Mouse (Mus musculus): ENCODE measurements around the gene Rorb. TPM values are rescaled to one million over a fixed set of nuclear protein-coding genes. Genes with fewer than 3 reads are reported as not detected.

Gene Rorb
- total and polyA plus RNA-seq, 3 experiments: not detected

DNA sequence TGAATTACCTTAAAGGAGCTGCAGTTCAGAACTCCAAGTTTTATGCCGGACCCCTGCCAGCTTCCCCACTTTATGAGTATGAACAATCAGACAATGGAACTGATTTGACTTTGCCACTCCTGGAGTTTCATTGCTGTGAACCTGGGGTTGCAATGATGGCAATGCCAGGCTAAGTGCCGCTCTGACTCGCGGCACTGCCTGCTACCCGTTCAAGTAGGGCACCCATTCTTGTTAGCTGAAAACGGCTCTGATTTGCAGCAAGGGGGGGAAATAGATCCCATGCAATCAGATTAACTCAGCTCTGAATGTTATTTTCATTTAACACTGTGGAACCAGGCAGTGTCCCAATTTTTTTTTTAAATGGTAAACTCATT, 208.3 kb downstream of the Rorb start:
- TF ChIP-seq CHD2 (IDR thresholded peaks at IDR 0.05; ENCODE audit: low read length) (no peak), TCF12 (IDR thresholded peaks at IDR 0.05; ENCODE audit: low read depth, low read length) (no peak), UBTF (IDR thresholded peaks at IDR 0.05; ENCODE audit: low read depth, low read length) (no peak), CTCF (conservative IDR thresholded peaks at IDR 0.05 in 1 of 2, IDR thresholded peaks at IDR 0.05 in 1 of 2; ENCODE audit: low read depth in 2 of 2, low read length in 2 of 2) (no peak), POLR2AphosphoS2 (IDR thresholded peaks at IDR 0.05; ENCODE audit: low read depth, low read length) (no peak), MAX (IDR thresholded peaks at IDR 0.05; ENCODE audit: low read length) (no peak), MYC (IDR thresholded peaks at IDR 0.05; ENCODE audit: low read depth, low read length) (no peak), USF1 (IDR thresholded peaks at IDR 0.05; ENCODE audit: low read depth, low read length) (no peak), BHLHE40 (IDR thresholded peaks at IDR 0.05; ENCODE audit: low read depth, low read length) (no peak), SIN3A (IDR thresholded peaks at IDR 0.05; ENCODE audit: low read length) (no peak), ZNF384 (IDR thresholded peaks at IDR 0.05; ENCODE audit: low read depth, low read length) (no peak), ZC3H11A (IDR thresholded peaks at IDR 0.05; ENCODE audit: low read depth, low read length) (no peak), SMC3 (IDR thresholded peaks at IDR 0.05; ENCODE audit: low read depth, low read length) (no peak), PAX5 (IDR thresholded peaks at IDR 0.05; ENCODE audit: low read length) (no peak), ZKSCAN1 (IDR thresholded peaks at IDR 0.05; ENCODE audit: borderline replicate concordance, low read depth, low read length) (no peak), MAFK (IDR thresholded peaks at IDR 0.05; ENCODE audit: insufficient replicate concordance, low read length) (no peak), MXI1 (IDR thresholded peaks at IDR 0.05; ENCODE audit: low read depth, low read length) (no peak), NRF1 (IDR thresholded peaks at IDR 0.05; ENCODE audit: low read depth, low read length) (no peak), KAT2A (IDR thresholded peaks at IDR 0.05; ENCODE audit: insufficient replicate concordance, low read length) (no peak), ELF1 (IDR thresholded peaks at IDR 0.05; ENCODE audit: low read depth, low read length) (no peak)
- no peaks in the 10 kb centered on the region for H3K9me3 ChIP-seq (replicated peaks; ENCODE audit: low read length)
- H3K27me3 ChIP-seq (replicated peaks): no peaks in the 10 kb centered on the region
- no peak overlapping the region for H3K4me3 ChIP-seq (replicated peaks in 1 of 3; ENCODE audit: low read depth in 2 of 3, low read length in 2 of 3, poor library complexity in 1 of 3)
- no peak overlapping the region for H3K9ac ChIP-seq (ENCODE audit: insufficient read depth, low read depth)
- dilution Hi-C loops (cut with MboI; ENCODE audit: extremely low pct_ligation_motif_present, extremely low pct_unique_long_range_greater_than_20kb, low sequenced_read_pairs): no loop called here
- no peak overlapping the region for H3K27ac ChIP-seq (ENCODE audit: insufficient read depth, low read depth)
- no peaks in the 10 kb centered on the region for H3K36me3 ChIP-seq (replicated peaks in 1 of 2; ENCODE audit: control insufficient read depth in 1 of 2, insufficient read depth in 1 of 2, low read length in 1 of 2)
- 0 out of 4 replicates have a peak, but pooled peaks cover 0 to 4% of the 10 kb centered on the region in 2 experiments for H3K4me1 ChIP-seq (ENCODE audit: control insufficient read depth in 1 of 2, insufficient read depth in 2 of 2)
- no peak for DNase-seq (ENCODE audit: extremely low read depth)
- in situ Hi-C loops (cut with MboI; ENCODE audit: low pct_ligation_motif_present, low pct_unique_long_range_greater_than_20kb, low sequenced_read_pairs): no loop called here
- H3K4me2 ChIP-seq (ENCODE audit: insufficient read depth, low read depth, poor library complexity, severe bottlenecking): no peak overlapping the region
- no peaks in the 10 kb centered on the region for H3K79me2 ChIP-seq (replicated peaks; ENCODE audit: control insufficient read depth, extremely low read depth, insufficient read depth, poor library complexity, severe bottlenecking)

- DNase-seq (ENCODE audit: extremely low read depth): no peak
- Histone ChIP-seq H3K4me3 (replicated peaks in 1 of 3; ENCODE audit: low read depth in 2 of 3, low read length in 2 of 3, poor library complexity in 1 of 3) (no peak overlapping the region), H3K27ac (ENCODE audit: insufficient read depth, low read depth) (no peak overlapping the region), H3K27me3 (replicated peaks) (no peaks in the 10 kb centered on the region), H3K36me3 (replicated peaks in 1 of 2; ENCODE audit: control insufficient read depth in 1 of 2, insufficient read depth in 1 of 2, low read length in 1 of 2) (no peaks in the 10 kb centered on the region), H3K9ac (ENCODE audit: insufficient read depth, low read depth) (no peak overlapping the region), H3K4me2 (ENCODE audit: insufficient read depth, low read depth, poor library complexity, severe bottlenecking) (no peak overlapping the region), H3K79me2 (replicated peaks; ENCODE audit: control insufficient read depth, extremely low read depth, insufficient read depth, poor library complexity, severe bottlenecking) (no peaks in the 10 kb centered on the region), H3K9me3 (replicated peaks; ENCODE audit: low read length) (no peaks in the 10 kb centered on the region), H3K4me1 (ENCODE audit: control insufficient read depth in 1 of 2, insufficient read depth in 2 of 2) (0 out of 4 replicates have a peak, but pooled peaks cover 0 to 4% of the 10 kb centered on the region in 2 experiments)
- dilution Hi-C loops (cut with MboI; ENCODE audit: extremely low pct_ligation_motif_present, extremely low pct_unique_long_range_greater_than_20kb, low sequenced_read_pairs): no loop called here
- no peak for TF ChIP-seq SIN3A (IDR thresholded peaks at IDR 0.05; ENCODE audit: low read length)
- no peak for TF ChIP-seq POLR2A (IDR thresholded peaks at IDR 0.05; ENCODE audit: low read depth, low read length)
- no peak for TF ChIP-seq MXI1 (IDR thresholded peaks at IDR 0.05; ENCODE audit: low read depth, low read length)
- in situ Hi-C loops (cut with MboI; ENCODE audit: low pct_ligation_motif_present, low pct_unique_long_range_greater_than_20kb, low sequenced_read_pairs): no loop called here
These were observed 208.8 kb downstream of the Rorb start for GRCm38 (mm10) chr19:18902041-18902693.

All from CH12.LX (cell line).